Mouse (Mus musculus) kidney, postnatal 14 days (tissue): ENCODE data around the gene Thnsl2.

ENCODE experiments used
- DNase-seq: peaks from one replicate; pipeline ENCODE4 v3.0.0; 2022; ENCODE audit warnings: mixed read lengths

The Thnsl2 gene

GRCm38 (mm10) chr6:71143894-71144455 lies at the start of gene Thnsl2:
TSS of gene Thnsl2 (minus strand) at chr6:71144439.
- peak; percentile 81 for DNase-seq

- no peak for DNase-seq
Observed at GRCm38 (mm10) chr6:71193151-71193740, 49.0 kb upstream of the Thnsl2 start.

GRCm38 (mm10) chr6:71190501-71190900 lies 46.3 kb upstream of the Thnsl2 start:
- DNase-seq = no peak

- DNase-seq = no peak
Observed at GRCm38 (mm10) chr6:71189578-71189977, 45.3 kb upstream of the Thnsl2 start.

- DNase-seq = no peak
Observed at GRCm38 (mm10) chr6:71184941-71185604, 40.8 kb upstream of the Thnsl2 start.

GRCm38 (mm10) chr6:71180596-71180995 lies 36.4 kb upstream of the Thnsl2 start:
- DNase-seq = no peak

GRCm38 (mm10) chr6:71172812-71173580 lies 28.8 kb upstream of the Thnsl2 start:
- no peak for DNase-seq

GRCm38 (mm10) chr6:71166551-71167169 lies 22.4 kb upstream of the Thnsl2 start:
- DNase-seq = peak; percentile 35

- peak; percentile 34 for DNase-seq
Observed at GRCm38 (mm10) chr6:71164394-71164793, 20.2 kb upstream of the Thnsl2 start.

GRCm38 (mm10) chr6:71162269-71162668 lies 18.0 kb upstream of the Thnsl2 start:
- peak; percentile 30 for DNase-seq

- DNase-seq = no peak
Observed at GRCm38 (mm10) chr6:71161290-71161689, 17.1 kb upstream of the Thnsl2 start.

- DNase-seq = no peak
Observed at GRCm38 (mm10) chr6:71156674-71157326, 12.6 kb upstream of the Thnsl2 start.

GRCm38 (mm10) chr6:71154861-71155260 lies 10.6 kb upstream of the Thnsl2 start:
- no peak for DNase-seq

GRCm38 (mm10) chr6:71153486-71153885 lies 9.2 kb upstream of the Thnsl2 start:
- DNase-seq = no peak

GRCm38 (mm10) chr6:71151098-71151497 lies 6.9 kb upstream of the Thnsl2 start:
- no peak for DNase-seq

GRCm38 (mm10) chr6:71149534-71149933 lies 5.3 kb upstream of the Thnsl2 start:
- peak; percentile 72 for DNase-seq

GRCm38 (mm10) chr6:71148336-71148735 lies 4.1 kb upstream of the Thnsl2 start:
- peak; percentile 44 for DNase-seq

GRCm38 (mm10) chr6:71145288-71145989 lies 1.2 kb upstream of the Thnsl2 start:
- DNase-seq = peak; percentile 68

GRCm38 (mm10) chr6:71143154-71143893 lies 915 bp downstream of the Thnsl2 start:
- DNase-seq = peak; percentile 42

- DNase-seq = no peak
Observed at GRCm38 (mm10) chr6:71135031-71135430, 9.2 kb downstream of the Thnsl2 start.

- no peak for DNase-seq
Observed at GRCm38 (mm10) chr6:71133559-71133958, 10.7 kb downstream of the Thnsl2 start.
